Mouse (Mus musculus) midbrain, embryonic 11.5 days (tissue): ENCODE results near the gene Snx3. TPM values are rescaled to one million over a fixed set of nuclear protein-coding genes. Genes with fewer than 3 reads are reported as not detected.

Experiments used
- ATAC-seq: fragments of 200-750 bp; cut with Nextera tagmentation; 2 replicates; pipeline ENCODE4 v1.8.0; 2017; ENCODE audit warnings: moderate TSS enrichment, moderate library complexity; ENCODE audit not compliant: low FRiP score
- DNase-seq: peaks from one replicate; pipeline ENCODE4 v3.0.0; 2015; ENCODE audit warnings: low spot score; ENCODE audit errors: missing footprints
- H3K27ac ChIP-seq: fragments of 300-500 bp; sonication (generic); 2 replicates; pipeline ENCODE4 v1.5.1; 2014; ENCODE audit warnings: low read depth, low read length
- H3K27me3 ChIP-seq: fragments of 300-500 bp; sonication (generic); 2 replicates; pipeline ENCODE4 v1.6.1; 2014; ENCODE audit warnings: mild to moderate bottlenecking, low read length, moderate library complexity, mixed read lengths; ENCODE audit not compliant: control insufficient read depth, insufficient read depth
- H3K36me3 ChIP-seq: fragments of 300-500 bp; sonication (generic); 2 replicates; pipeline ENCODE4 v1.6.1; 2014; ENCODE audit warnings: mild to moderate bottlenecking, low read length, moderate library complexity, mixed read lengths; ENCODE audit not compliant: control insufficient read depth, insufficient read depth
- H3K4me1 ChIP-seq: fragments of 300-500 bp; sonication (generic); 2 replicates; pipeline ENCODE4 v1.6.1; 2014; ENCODE audit warnings: low read length; ENCODE audit not compliant: control insufficient read depth, insufficient read depth
- H3K4me2 ChIP-seq: fragments of 300-500 bp; sonication (generic); 2 replicates; pipeline ENCODE4 v1.6.1; 2014; ENCODE audit warnings: mild to moderate bottlenecking, moderate library complexity
- H3K4me3 ChIP-seq: fragments of 300-500 bp; sonication (generic); 2 replicates; pipeline ENCODE4 v1.5.1; 2014; ENCODE audit warnings: low read depth, low read length
- H3K9ac ChIP-seq: fragments of 300-500 bp; sonication (generic); 2 replicates; pipeline ENCODE4 v1.6.1; 2014; ENCODE audit warnings: low read length
- H3K9me3 ChIP-seq: fragments of 300-500 bp; sonication (generic); 2 replicates; pipeline ENCODE4 v1.6.1; 2016; ENCODE audit warnings: low read length; ENCODE audit not compliant: control insufficient read depth
- WGBS: fragments of 180-500 bp; shearing (Covaris S2); extraction: QIAGEN DNeasy Blood & Tissue Kit; methylation state at CpG from one replicate; pipeline ENCODE4 v1.1.7; 2014; 5-methylcytosine and 5-hydroxymethylcytosine counted together
- polyA plus RNA-seq: library from polyadenylated mRNA; unstranded; fragments of >200 nt; fragmentation: Nextera tagmentation; extraction: Ambion mirVana; gene quantifications from 2 replicates; pipeline ENCODE4 v1.2.1, GENCODE M21; 2014

The Snx3 gene
- polyA plus RNA-seq, 1 experiment from 2014 or later, result 248 TPM

DNA sequence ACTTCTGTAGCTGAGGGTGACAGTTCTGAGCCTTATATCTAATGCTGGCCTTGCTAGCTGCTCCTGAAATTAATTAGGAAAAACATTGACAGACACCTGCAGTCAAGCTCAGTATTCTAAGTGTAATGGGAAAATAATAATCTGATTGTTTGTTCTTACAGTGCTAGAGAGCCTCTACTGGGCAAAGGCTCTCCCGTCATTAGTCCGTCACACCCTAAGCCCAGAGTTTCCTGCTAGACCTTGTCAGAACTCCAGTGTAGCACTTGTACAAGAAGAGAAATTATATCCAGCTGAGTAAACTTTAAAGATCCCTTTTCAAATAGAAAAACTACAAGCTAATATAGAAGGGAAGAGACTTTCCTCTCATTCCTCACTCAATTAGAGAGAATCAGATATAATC lies 21.1 kb downstream of the Snx3 start:
- Histone ChIP-seq H3K36me3 (peaks cover 8% of the 10 kb centered on the region), H3K27ac (no peak overlapping the region), H3K4me1 (peaks cover 4% of the 10 kb centered on the region; the same call in 1 of the 2 replicates), H3K9me3 (no peaks in the 10 kb centered on the region), H3K27me3 (no peaks in the 10 kb centered on the region), H3K4me2 (no peak overlapping the region), H3K9ac (no peak overlapping the region), H3K4me3 (no peak overlapping the region)
- no peak for DNase-seq
- WGBS, result 49% methylated on average over 2 of the region's 2 CpGs
- no peak for ATAC-seq

DNA sequence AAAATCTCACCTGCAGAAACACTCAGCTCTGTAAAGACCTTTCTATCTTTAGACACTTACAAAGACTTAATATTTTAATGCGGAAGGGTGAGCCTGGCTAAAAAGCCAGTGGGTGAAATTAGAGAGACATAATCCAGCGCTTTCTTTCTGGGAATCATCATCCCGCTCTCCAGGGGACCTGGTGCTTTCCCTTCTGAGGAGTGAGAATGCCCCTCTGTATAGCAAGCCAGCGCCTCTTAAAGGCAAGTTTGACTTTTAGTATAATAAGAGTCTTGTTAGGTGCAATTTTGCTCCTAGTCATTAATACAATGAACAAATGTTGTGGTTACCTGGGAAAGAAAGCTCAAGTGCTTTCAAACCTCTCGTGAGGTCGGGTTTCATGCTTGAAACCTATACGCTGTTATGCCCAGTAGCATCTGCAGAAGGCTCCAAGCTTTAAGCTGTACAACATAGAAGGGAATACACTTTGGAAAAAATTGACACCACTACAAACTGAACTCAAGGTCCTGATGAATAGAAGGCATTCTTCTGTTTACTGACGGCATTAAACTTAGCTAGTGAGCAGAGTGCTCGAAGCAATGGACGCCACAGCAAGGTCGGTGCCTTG lies 21.8 kb downstream of the Snx3 start:
- Histone ChIP-seq H3K9ac (no peak overlapping the region), H3K4me3 (no peak overlapping the region), H3K4me2 (no peak overlapping the region), H3K9me3 (no peaks in the 10 kb centered on the region), H3K27ac (no peak overlapping the region), H3K4me1 (peaks cover 4% of the 10 kb centered on the region; the same call in 1 of the 2 replicates), H3K27me3 (no peaks in the 10 kb centered on the region), H3K36me3 (peaks cover 8% of the 10 kb centered on the region)
- ATAC-seq, result no peak
- 55% methylated on average over 11 of the region's 11 CpGs for WGBS
- no peak for DNase-seq

DNA sequence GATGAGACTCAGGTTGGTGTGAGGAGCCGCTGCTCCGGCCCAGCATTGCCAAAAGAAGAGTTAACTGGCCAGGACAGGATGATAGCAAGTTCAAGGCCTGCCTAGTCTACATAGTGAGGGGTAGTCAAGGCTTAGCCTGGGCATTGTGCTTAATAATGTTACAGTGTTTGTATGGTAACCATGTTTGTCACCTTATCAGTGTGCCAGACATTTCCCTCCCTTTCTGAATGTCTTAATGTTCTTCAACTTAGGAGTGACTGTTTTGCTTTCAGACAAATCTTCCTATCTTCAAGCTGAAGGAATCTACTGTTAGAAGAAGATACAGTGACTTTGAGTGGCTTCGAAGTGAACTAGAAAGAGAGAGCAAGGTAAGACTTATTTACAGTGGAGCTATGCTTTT lies 23.9 kb downstream of the Snx3 start:
- H3K27ac ChIP-seq, result no peak overlapping the region
- no peak overlapping the region for H3K4me3 ChIP-seq
- WGBS, result 99% methylated on average over 3 of the region's 3 CpGs
- H3K36me3 ChIP-seq, result peaks cover 8% of the 10 kb centered on the region
- no peak overlapping the region for H3K4me2 ChIP-seq
- no peaks in the 10 kb centered on the region for H3K9me3 ChIP-seq
- H3K9ac ChIP-seq, result no peak overlapping the region
- DNase-seq, result no peak
- no peak for ATAC-seq
- no peaks in the 10 kb centered on the region for H3K27me3 ChIP-seq
- H3K4me1 ChIP-seq, result peaks cover 4% of the 10 kb centered on the region; the same call in 1 of the 2 replicates

DNA sequence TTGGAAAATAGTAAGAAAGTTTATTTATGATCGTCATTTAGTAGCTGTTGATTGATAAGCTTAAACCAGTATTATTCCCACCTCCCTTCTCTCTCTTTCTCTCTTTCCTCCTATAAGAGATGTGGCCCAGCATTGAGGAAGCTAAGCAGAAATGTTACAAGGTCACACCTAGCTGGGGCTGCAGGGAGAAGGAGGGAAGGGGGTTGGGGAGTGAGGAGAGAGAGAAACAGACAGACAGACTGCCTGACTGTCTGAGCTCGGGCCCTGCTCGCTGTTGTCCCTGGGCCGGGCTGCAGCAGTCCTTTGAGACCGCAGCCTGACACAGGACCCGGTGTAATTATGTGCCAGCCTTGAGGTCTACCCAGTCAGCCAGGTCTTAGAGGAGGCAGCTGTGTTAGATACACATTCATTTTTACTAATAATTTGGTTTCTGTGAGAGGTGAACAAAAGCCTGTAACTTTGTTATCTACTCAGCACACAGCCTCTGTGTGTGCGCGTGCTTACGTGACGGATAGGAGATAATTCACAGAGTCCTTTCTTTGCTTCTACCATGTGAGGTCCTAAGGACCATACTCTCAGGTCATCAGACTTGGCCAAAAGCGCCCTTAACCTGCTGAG lies 32.1 kb downstream of the Snx3 start:
- H3K9ac ChIP-seq, result no peak overlapping the region
- no peak for ATAC-seq
- no peak overlapping the region for H3K4me3 ChIP-seq
- no peaks in the 10 kb centered on the region for H3K4me1 ChIP-seq
- WGBS, result 88% methylated on average over 11 of the region's 11 CpGs
- H3K36me3 ChIP-seq, result peaks cover 3% of the 10 kb centered on the region; the same call in 1 of the 2 replicates
- no peaks in the 10 kb centered on the region for H3K27me3 ChIP-seq
- H3K9me3 ChIP-seq, result no peaks in the 10 kb centered on the region
- no peak overlapping the region for H3K4me2 ChIP-seq
- H3K27ac ChIP-seq, result no peak overlapping the region; the same call in 1 of the 2 replicates
- DNase-seq, result no peak

DNA sequence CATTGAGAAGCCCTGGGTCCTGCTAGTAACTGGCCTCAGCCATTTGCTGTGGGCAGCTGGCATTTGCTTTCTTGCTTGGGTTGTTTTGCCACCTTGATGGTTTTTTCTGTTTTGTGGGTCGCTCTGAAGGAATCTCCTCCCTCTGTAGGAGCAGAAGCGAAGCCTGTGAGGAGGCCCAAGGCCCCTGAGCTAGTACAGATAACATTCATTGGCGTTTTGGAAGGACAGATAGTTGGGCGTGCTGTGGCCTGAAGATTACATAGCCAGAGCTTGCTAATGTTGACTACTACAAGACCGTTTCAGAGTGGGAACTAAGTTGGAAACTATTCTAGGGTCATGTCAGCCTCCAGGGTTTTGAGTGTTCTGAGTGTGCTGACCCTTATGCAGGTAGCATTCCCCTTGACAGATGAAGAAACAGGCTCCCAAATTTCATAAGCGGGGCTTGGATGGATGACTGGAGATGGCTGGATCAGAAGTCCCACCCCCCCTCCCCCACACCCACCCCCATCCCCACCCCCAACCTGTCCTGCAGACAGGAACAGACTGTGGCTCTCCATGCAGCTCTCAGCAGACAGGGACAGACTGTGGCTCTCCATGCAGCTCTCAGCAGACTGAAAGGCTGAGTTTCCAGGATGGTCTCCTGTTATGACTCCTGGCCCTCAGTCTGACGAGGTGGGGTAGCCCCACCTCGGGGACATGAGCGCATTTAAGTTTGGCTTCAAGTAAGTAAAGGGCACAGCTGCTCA lies 35.9 kb downstream of the Snx3 start:
- no peak overlapping the region for H3K9ac ChIP-seq
- WGBS, result 88% methylated on average over 9 of the region's 9 CpGs
- no peak overlapping the region for H3K4me3 ChIP-seq
- H3K27me3 ChIP-seq, result no peaks in the 10 kb centered on the region
- no peak overlapping the region for H3K4me2 ChIP-seq
- H3K4me1 ChIP-seq, result peaks cover 4% of the 10 kb centered on the region; the same call in 1 of the 2 replicates
- ATAC-seq (no peak), DNase-seq (no peak)
- 0 out of 2 replicates have a peak, but pooled peaks cover 3% of the 10 kb centered on the region for H3K36me3 ChIP-seq
- peak overlapping the region; percentile 5; the same call in 1 of the 2 replicates for H3K27ac ChIP-seq
- no peaks in the 10 kb centered on the region for H3K9me3 ChIP-seq

DNA sequence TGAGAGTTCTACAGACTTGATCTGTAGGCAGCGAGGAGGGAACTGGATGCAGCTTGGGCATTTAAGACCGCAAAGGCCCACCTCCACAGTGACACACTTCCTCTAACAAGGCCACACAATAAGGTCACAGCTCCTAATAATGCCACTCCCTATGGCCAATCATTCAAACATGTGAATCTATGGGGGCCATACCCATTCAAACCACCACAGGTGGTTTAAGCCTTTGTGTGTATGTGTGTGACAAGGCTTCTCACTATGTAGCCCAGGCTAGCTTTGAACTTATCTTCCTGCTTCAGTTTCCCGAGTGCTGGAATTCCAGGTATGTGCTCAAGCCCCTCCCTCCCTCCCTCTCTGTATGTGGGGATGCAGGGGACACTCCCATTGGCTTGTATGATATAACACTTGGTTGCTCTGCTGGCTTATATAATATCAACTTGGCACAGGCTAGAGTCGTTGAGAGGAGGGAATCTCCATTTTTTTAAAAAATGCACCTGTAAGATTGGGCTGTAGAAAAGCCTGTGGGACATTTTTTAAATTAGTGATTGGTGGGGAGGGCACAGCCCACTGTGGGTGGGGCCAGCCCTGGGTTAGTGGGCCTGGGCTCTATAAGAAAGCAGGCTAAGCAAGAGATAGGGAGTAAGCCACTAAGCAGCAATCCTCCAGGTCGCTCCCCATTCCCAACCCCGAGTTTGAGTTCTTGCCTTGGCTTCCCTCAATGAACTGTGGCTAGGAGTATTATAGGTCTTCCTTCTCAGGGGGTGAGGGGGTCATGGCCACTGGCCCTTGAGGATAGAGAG lies 44.1 kb downstream of the Snx3 start:
- DNase-seq, result no peak

DNA sequence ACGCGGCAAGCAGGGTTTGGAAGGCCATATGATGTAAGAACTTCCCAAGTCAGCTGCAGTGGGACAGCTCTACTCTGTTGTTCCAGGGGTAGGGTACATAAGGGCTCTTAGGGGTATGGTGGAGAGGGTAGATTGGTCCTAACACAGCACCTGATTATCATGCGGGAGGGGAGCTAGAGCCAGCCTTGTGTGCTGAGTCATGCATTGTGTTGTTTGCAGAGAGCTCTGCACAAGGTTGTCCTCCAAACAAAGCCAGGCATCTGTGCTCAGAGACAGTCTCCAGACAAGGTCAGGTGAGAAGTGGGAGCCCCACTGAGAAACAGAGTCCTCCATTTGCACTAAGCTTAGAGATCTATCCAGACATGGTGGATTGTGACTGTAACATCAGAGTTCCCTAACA lies 44.7 kb downstream of the Snx3 start:
- Histone ChIP-seq H3K4me1 (no peaks in the 10 kb centered on the region), H3K36me3 (no peaks in the 10 kb centered on the region), H3K27me3 (no peaks in the 10 kb centered on the region), H3K9ac (no peak overlapping the region), H3K4me2 (no peak overlapping the region), H3K27ac (no peak overlapping the region), H3K4me3 (no peak overlapping the region), H3K9me3 (no peaks in the 10 kb centered on the region)
- DNase-seq (no peak), ATAC-seq (no peak)
- 92% methylated on average over 3 of the region's 3 CpGs for WGBS

More for the DNA sequence above, 44.1 kb downstream of the Snx3 start:
- ATAC-seq, result no peak
- Histone ChIP-seq H3K27me3 (no peaks in the 10 kb centered on the region), H3K4me1 (no peaks in the 10 kb centered on the region), H3K27ac (no peak overlapping the region), H3K9ac (no peak overlapping the region), H3K4me3 (no peak overlapping the region), H3K4me2 (no peak overlapping the region), H3K9me3 (no peaks in the 10 kb centered on the region), H3K36me3 (no peaks in the 10 kb centered on the region)
- 85% methylated on average over 6 of the region's 6 CpGs for WGBS

DNA sequence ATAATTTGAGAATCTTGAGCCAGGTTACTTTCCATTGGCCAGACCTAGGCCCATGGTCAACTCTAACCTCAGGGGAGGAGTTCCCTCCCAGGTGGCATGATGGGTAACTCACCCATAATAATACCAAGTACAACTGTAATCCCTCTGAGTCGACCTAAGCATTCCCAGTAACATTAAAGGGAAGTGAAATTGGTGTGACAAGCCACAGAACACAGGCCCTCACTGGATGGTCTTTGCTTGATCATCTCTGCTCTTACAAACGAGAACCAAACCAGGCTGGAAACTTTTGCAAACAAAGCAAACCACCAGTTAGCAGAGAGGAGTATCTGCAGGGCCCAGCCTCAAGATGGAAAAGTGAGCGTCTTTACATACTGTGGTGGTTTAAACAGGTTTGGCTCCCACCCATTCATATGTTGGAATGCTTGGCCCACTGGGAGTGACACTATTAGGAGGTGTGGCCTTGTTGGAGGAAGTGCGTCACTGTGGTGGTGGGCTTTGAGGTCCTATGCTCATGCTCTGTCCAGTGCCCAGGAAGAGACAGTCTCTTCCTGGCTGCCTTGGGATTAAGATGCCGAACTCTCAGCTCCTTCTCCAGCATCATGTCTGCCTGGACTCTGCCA lies 57.9 kb downstream of the Snx3 start:
- H3K9me3 ChIP-seq, result no peaks in the 10 kb centered on the region
- H3K27me3 ChIP-seq, result peaks cover 4% of the 10 kb centered on the region
- H3K9ac ChIP-seq, result no peak overlapping the region
- WGBS, result 80% methylated on average over 5 of the region's 5 CpGs
- H3K4me3 ChIP-seq, result no peak overlapping the region
- no peak for ATAC-seq
- no peak overlapping the region for H3K27ac ChIP-seq
- H3K4me1 ChIP-seq, result peaks cover 3% of the 10 kb centered on the region; the same call in 1 of the 2 replicates
- DNase-seq, result no peak
- no peak overlapping the region for H3K4me2 ChIP-seq
- H3K36me3 ChIP-seq, result no peaks in the 10 kb centered on the region
